Mouse (Mus musculus) MEL (cell line): Measurements from ENCODE around the gene 4930438A08Rik. TPM values are rescaled to one million over a fixed set of nuclear protein-coding genes. Genes with fewer than 3 reads are reported as not detected.

ENCODE experiments used
- DNase-seq: peaks from one replicate; pipeline ENCODE4 v3.0.0; 2011; ENCODE audit warnings: low read depth, low spot score
- H3K27ac ChIP-seq: 2 replicates; pipeline ENCODE4 v1.5.1; 2012; ENCODE audit warnings: low read depth, mild to moderate bottlenecking, control low read depth, low read length, moderate library complexity; ENCODE audit not compliant: control insufficient read depth
- H3K27me3 ChIP-seq, 2 experiments: fragments of 150-350 bp in 1 of 2; sonication (generic) in 1 of 2; 2 replicates each; pipeline ENCODE4 v1.6.1; 2012; ENCODE audit warnings: low read length in 2 of 2, mild to moderate bottlenecking in 2 of 2, improper control_type of control experiment in 1 of 2, moderate library complexity in 1 of 2; ENCODE audit not compliant: insufficient read depth in 2 of 2, control insufficient read depth in 1 of 2
- H3K36me3 ChIP-seq, 2 experiments: 2 replicates each; pipeline ENCODE4 v1.6.1; 2012 to 2014; ENCODE audit warnings: low read length in 2 of 2, improper control_type of control experiment in 1 of 2, inconsistent platforms in 1 of 2, mild to moderate bottlenecking in 1 of 2; ENCODE audit not compliant: insufficient read depth in 2 of 2, control insufficient read depth in 1 of 2
- H3K4me1 ChIP-seq, 2 experiments: fragments of 150-350 bp in 1 of 2; sonication (generic) in 1 of 2; 2 replicates each; pipeline ENCODE4 v1.6.1; 2012; ENCODE audit warnings: low read length in 2 of 2, improper control_type of control experiment in 1 of 2, mild to moderate bottlenecking in 1 of 2; ENCODE audit not compliant: insufficient read depth in 2 of 2, control insufficient read depth in 1 of 2
- H3K4me3 ChIP-seq, 2 experiments: fragments of 150-350 bp in 1 of 2; sonication (generic) in 1 of 2; 2 replicates each; pipeline ENCODE4 v1.5.1; 2012; ENCODE audit warnings: low read depth in 2 of 2, low read length in 2 of 2, mild to moderate bottlenecking in 2 of 2, moderate library complexity in 2 of 2, control low read depth in 1 of 2, improper control_type of control experiment in 1 of 2; ENCODE audit not compliant: control insufficient read depth in 1 of 2, insufficient read depth in 1 of 2
- H3K79me2 ChIP-seq: 2 replicates; pipeline ENCODE4 v1.6.1; 2012; ENCODE audit warnings: mild to moderate bottlenecking, low read length, moderate library complexity; ENCODE audit not compliant: control insufficient read depth, poor library complexity, insufficient read depth
- H3K9ac ChIP-seq: 2 replicates; pipeline ENCODE4 v1.6.1; 2012; ENCODE audit warnings: low read depth, mild to moderate bottlenecking, control low read depth, low read length, moderate library complexity; ENCODE audit not compliant: control insufficient read depth, poor library complexity, severe bottlenecking
- H3K9me3 ChIP-seq: fragments of 150-350 bp; sonication (generic); replicated peaks from 2 replicates; pipeline ENCODE4 v1.6.1; 2012; ENCODE audit warnings: mild to moderate bottlenecking, low read length, improper control_type of control experiment, moderate library complexity; ENCODE audit not compliant: insufficient read depth
- BHLHE40 ChIP-seq: IDR thresholded peaks from 2 replicates; pipeline ENCODE4 v1.6.1; 2012; ENCODE audit warnings: low read depth, mild to moderate bottlenecking, inconsistent platforms, low read length, improper control_type of control experiment, borderline replicate concordance
- CHD2 ChIP-seq: IDR thresholded peaks from 2 replicates; pipeline ENCODE4 v1.6.1; 2011; ENCODE audit warnings: low read length, improper control_type of control experiment
- GABPA ChIP-seq: IDR thresholded peaks from 2 replicates; pipeline ENCODE4 v1.6.1; 2012; ENCODE audit warnings: low read depth, mild to moderate bottlenecking, inconsistent platforms, low read length, improper control_type of control experiment, moderate library complexity
- MAFK ChIP-seq: IDR thresholded peaks from 2 replicates; pipeline ENCODE4 v1.6.1; 2011; ENCODE audit warnings: low read depth, mild to moderate bottlenecking, low read length, improper control_type of control experiment, borderline replicate concordance
- MAZ ChIP-seq: IDR thresholded peaks from 2 replicates; pipeline ENCODE4 v1.6.1; 2012; ENCODE audit warnings: low read depth, mild to moderate bottlenecking, inconsistent platforms, low read length, improper control_type of control experiment
- NELFE ChIP-seq: IDR thresholded peaks from 2 replicates; pipeline ENCODE4 v1.6.1; 2011; ENCODE audit warnings: low read depth, low read length, improper control_type of control experiment
- NRF1 ChIP-seq: IDR thresholded peaks from 2 replicates; pipeline ENCODE4 v1.6.1; 2014; ENCODE audit warnings: low read depth, mild to moderate bottlenecking, inconsistent platforms, low read length, improper control_type of control experiment, moderate library complexity; ENCODE audit not compliant: poor library complexity, insufficient read depth, severe bottlenecking
- POLR2A ChIP-seq, 2 experiments: IDR thresholded peaks; 2 replicates each; pipeline ENCODE4 v1.6.1; 2011 to 2012; ENCODE audit warnings: low read length in 2 of 2, mild to moderate bottlenecking in 2 of 2, control low read depth in 1 of 2, improper control_type of control experiment in 1 of 2, low read depth in 1 of 2, moderate library complexity in 1 of 2; ENCODE audit not compliant: control insufficient read depth in 1 of 2, insufficient read depth in 1 of 2, poor library complexity in 1 of 2
- POLR2AphosphoS2 ChIP-seq: IDR thresholded peaks from 2 replicates; pipeline ENCODE4 v1.6.1; 2011; ENCODE audit warnings: low read length, improper control_type of control experiment
- POLR2AphosphoS5 ChIP-seq: IDR thresholded peaks from 2 replicates; pipeline ENCODE4 v1.6.1; 2012; ENCODE audit warnings: low read depth, borderline replicate concordance, mild to moderate bottlenecking, inconsistent platforms, low read length, moderate library complexity, mixed read lengths
- SIN3A ChIP-seq: IDR thresholded peaks from 2 replicates; pipeline ENCODE4 v1.6.1; 2012; ENCODE audit warnings: low read length, improper control_type of control experiment, inconsistent platforms
- UBTF ChIP-seq: IDR thresholded peaks from 2 replicates; pipeline ENCODE4 v1.6.1; 2012; ENCODE audit warnings: low read depth, mild to moderate bottlenecking, inconsistent platforms, low read length, improper control_type of control experiment, moderate library complexity, borderline replicate concordance; ENCODE audit not compliant: insufficient read depth
- ZMIZ1 ChIP-seq: IDR thresholded peaks from 2 replicates; pipeline ENCODE4 v1.6.1; 2012; ENCODE audit warnings: low read depth, mild to moderate bottlenecking, inconsistent platforms, low read length, improper control_type of control experiment, moderate library complexity
- polyA plus RNA-seq, 2 experiments: library from polyadenylated mRNA; stranded (reverse) in 1 of 2; unstranded in 1 of 2; fragments of >175 nt in 1 of 2; fragments of >200 nt in 1 of 2; gene quantifications; 2 replicates each; pipeline versions ENCODE4 v1.2.1 to v1.2.4; 2012; ENCODE audit warnings: low replicate concordance in 2 of 2, low read depth in 1 of 2; ENCODE audit not compliant: insufficient read length in 2 of 2, insufficient read depth in 1 of 2, missing spikeins in 1 of 2
- total RNA-seq: library from RNA; depleted of rRNA; stranded (reverse); fragments of 300-350 nt; gene quantifications from 2 replicates; pipeline ENCODE4 v1.2.3, GENCODE M21; 2012

Gene 4930438A08Rik
- total and polyA plus RNA-seq, 3 experiments: not detected

GRCm38 (mm10) chr11:58315536-58316168 lies 41.1 kb downstream of the 4930438A08Rik start:
- Histone ChIP-seq H3K27ac (no peak overlapping the region), H3K36me3 (peaks cover 0 to 10% of the 10 kb centered on the region in 2 experiments; a peak in 2 of 4 replicates), H3K4me3 (no peak overlapping the region), H3K27me3 (no peaks in the 10 kb centered on the region), H3K79me2 (no peaks in the 10 kb centered on the region), H3K4me1 (no peaks in the 10 kb centered on the region), H3K9me3 (no peaks in the 10 kb centered on the region), H3K9ac (no peak overlapping the region)
- TF ChIP-seq GABPA: no peak
- TF ChIP-seq POLR2AphosphoS2: peak; percentile 91
- no peak for TF ChIP-seq SIN3A
- peak in 1 of 2 experiments; percentile 33; a peak in 1 of 4 replicates for TF ChIP-seq POLR2A (IDR thresholded peaks at IDR 0.05; ENCODE audit: control insufficient read depth in 1 of 2, insufficient read depth in 1 of 2, low read depth in 1 of 2, low read length in 2 of 2, poor library complexity in 1 of 2)
- peak; percentile 19 for DNase-seq

DNA sequence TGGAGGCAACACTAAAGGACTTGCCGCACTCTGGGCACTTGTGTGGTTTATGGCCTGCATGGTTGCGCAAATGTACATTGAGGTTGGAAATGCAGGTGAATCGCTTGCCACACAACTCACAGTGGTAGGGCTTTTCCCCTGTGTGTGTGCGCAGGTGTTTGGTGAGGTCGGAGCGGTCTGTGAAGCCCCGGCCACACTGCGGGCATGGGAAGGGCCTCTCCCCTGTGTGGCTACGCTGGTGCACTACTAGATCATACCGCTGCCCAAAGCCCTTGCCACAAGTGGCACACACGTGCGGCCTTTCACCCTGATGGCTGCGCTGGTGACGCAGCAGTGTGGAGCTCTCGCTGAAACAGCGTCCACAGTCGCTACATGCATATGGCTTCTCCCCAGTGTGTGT lies 41.7 kb downstream of the 4930438A08Rik start:
- Histone ChIP-seq H3K79me2 (no peaks in the 10 kb centered on the region), H3K4me1 (no peaks in the 10 kb centered on the region), H3K27me3 (no peaks in the 10 kb centered on the region), H3K9ac (no peak overlapping the region), H3K9me3 (no peaks in the 10 kb centered on the region), H3K27ac (no peak overlapping the region), H3K4me3 (no peak overlapping the region), H3K36me3 (peaks cover 4 to 10% of the 10 kb centered on the region in 2 experiments)
- no peak for TF ChIP-seq MAZ
- no peak for TF ChIP-seq CHD2
- no peak for TF ChIP-seq MAFK
- TF ChIP-seq UBTF: no peak
- TF ChIP-seq ZMIZ1: 0 out of 2 replicates have a peak, but pooled peaks have one; percentile 18
- no peak for TF ChIP-seq SIN3A
- TF ChIP-seq BHLHE40: no peak
- DNase-seq: peak; percentile 15

GRCm38 (mm10) chr11:58316768-58317390 lies 42.3 kb downstream of the 4930438A08Rik start:
- Histone ChIP-seq H3K27ac (no peak overlapping the region), H3K4me1 (peaks cover under 1 to 2% of the 10 kb centered on the region in 2 experiments; a peak in 3 of 4 replicates), H3K79me2 (peaks cover 1% of the 10 kb centered on the region; the same call in 1 of the 2 replicates), H3K9ac (no peak overlapping the region), H3K27me3 (no peaks in the 10 kb centered on the region), H3K4me3 (no peak overlapping the region), H3K36me3 (peaks cover 8 to 10% of the 10 kb centered on the region in 2 experiments), H3K9me3 (no peaks in the 10 kb centered on the region)
- no peak for TF ChIP-seq NRF1
- TF ChIP-seq POLR2AphosphoS2: peak; percentile 19; the same call in 1 of the 2 replicates
- TF ChIP-seq POLR2AphosphoS5: 0 out of 2 replicates have a peak, but pooled peaks have one; percentile 20
- TF ChIP-seq NELFE: no peak
- DNase-seq: no peak
